Mouse (Mus musculus): ENCODE data around the gene Ccnt2.

The Ccnt2 gene

GRCm38 (mm10) chr1:127773803-127774500, at the start of gene Ccnt2:
Ccnt2 (plus strand) TSS chr1:127774164.
- in situ Hi-C loops (cut with MboI, MseI): no loop called here

- in situ Hi-C loops (cut with MboI, MseI): no loop called here
These were observed 44.9 kb upstream of the Ccnt2 start, which contains the start of gene Acmsd for GRCm38 (mm10) chr1:127729096-127729495. Acmsd (plus strand) TSS chr1:127729413.

GRCm38 (mm10) chr1:127731086-127731485, 42.9 kb upstream of the Ccnt2 start:
- in situ Hi-C loops (cut with MboI, MseI): no loop called here

GRCm38 (mm10) chr1:127732435-127732834, 41.5 kb upstream of the Ccnt2 start:
- in situ Hi-C loops (cut with MboI, MseI): no loop called here

- in situ Hi-C loops (cut with MboI, MseI): no loop called here
These were observed 41.1 kb upstream of the Ccnt2 start for GRCm38 (mm10) chr1:127732841-127733240.

GRCm38 (mm10) chr1:127735356-127735755, 38.6 kb upstream of the Ccnt2 start:
- in situ Hi-C loops (cut with MboI, MseI): no loop called here

- in situ Hi-C loops (cut with MboI, MseI): loop anchor here (5.0 kb wide), 1 partner anchor 253 kb away; no protein-coding TSS in a partner anchor
These were observed 23.4 kb upstream of the Ccnt2 start for GRCm38 (mm10) chr1:127750401-127751102.

GRCm38 (mm10) chr1:127755806-127756205, 18.2 kb upstream of the Ccnt2 start:
- in situ Hi-C loops (cut with MboI, MseI): loop anchor here (5.0 kb wide), 1 partner anchor 694 kb away; no protein-coding TSS in a partner anchor

GRCm38 (mm10) chr1:127756331-127757163, 17.4 kb upstream of the Ccnt2 start:
- in situ Hi-C loops (cut with MboI, MseI): loop anchor here (5.0 kb wide), 1 partner anchor 694 kb away; no protein-coding TSS in a partner anchor

GRCm38 (mm10) chr1:127757164-127757545, 16.8 kb upstream of the Ccnt2 start:
- in situ Hi-C loops (cut with MboI, MseI): loop anchor here (5.0 kb wide), 1 partner anchor 695 kb away; no protein-coding TSS in a partner anchor

GRCm38 (mm10) chr1:127765468-127765867, 8.5 kb upstream of the Ccnt2 start:
- in situ Hi-C loops (cut with MboI, MseI): no loop called here

- in situ Hi-C loops (cut with MboI, MseI): no loop called here
These were observed 7.2 kb upstream of the Ccnt2 start for GRCm38 (mm10) chr1:127766741-127767140.

- in situ Hi-C loops (cut with MboI, MseI): no loop called here
These were observed 664 bp upstream of the Ccnt2 start for GRCm38 (mm10) chr1:127773198-127773802.

GRCm38 (mm10) chr1:127774501-127774880, 527 bp downstream of the Ccnt2 start:
- in situ Hi-C loops (cut with MboI, MseI): no loop called here

- in situ Hi-C loops (cut with MboI, MseI): no loop called here
These were observed 1.3 kb downstream of the Ccnt2 start for GRCm38 (mm10) chr1:127775206-127775720.

GRCm38 (mm10) chr1:127776246-127776645, 2.3 kb downstream of the Ccnt2 start:
- in situ Hi-C loops (cut with MboI, MseI): no loop called here

- in situ Hi-C loops (cut with MboI, MseI): no loop called here
These were observed 4.6 kb downstream of the Ccnt2 start for GRCm38 (mm10) chr1:127778611-127779010.

GRCm38 (mm10) chr1:127780142-127780541, 6.2 kb downstream of the Ccnt2 start:
- in situ Hi-C loops (cut with MboI, MseI): no loop called here

- in situ Hi-C loops (cut with MboI, MseI): no loop called here
These were observed 6.9 kb downstream of the Ccnt2 start for GRCm38 (mm10) chr1:127780849-127781248.

GRCm38 (mm10) chr1:127783862-127784261, 9.9 kb downstream of the Ccnt2 start:
- in situ Hi-C loops (cut with MboI, MseI): no loop called here

- in situ Hi-C loops (cut with MboI, MseI): no loop called here
These were observed 11.9 kb downstream of the Ccnt2 start for GRCm38 (mm10) chr1:127785882-127786281.
